10 mouse cellular contexts compared by ENCODE assay signal in the genomic region with DNA sequence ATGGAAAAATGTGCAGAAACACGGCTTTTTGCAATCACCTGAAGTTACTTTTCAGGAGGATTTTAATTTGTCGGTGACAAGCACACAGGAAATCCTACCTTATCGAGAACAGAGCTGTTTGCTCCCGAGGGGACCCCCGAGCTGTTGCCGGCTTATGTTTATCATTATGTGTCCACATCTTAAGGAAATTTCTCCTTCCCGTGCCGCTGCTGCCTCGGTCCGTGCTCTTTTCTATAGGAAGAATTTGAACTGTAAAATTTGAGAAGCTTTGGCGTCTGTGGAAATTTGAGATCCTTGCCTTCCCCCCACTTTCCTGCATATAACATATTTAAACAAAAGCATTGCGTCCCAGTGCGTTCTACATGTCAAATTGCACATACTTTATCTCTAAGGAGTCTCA.
DNase-seq lines count a peak whose midpoint lies in the region; ATAC-seq and TF ChIP-seq lines count a peak whose summit lies in the region.
"Had no signal": no experiment of that assay in that cellular context is flagged by ENCODE, and none has a peak within 500 bp of the region (broad histone marks: within the 10 kb centered on the region; RNA-seq: fewer than 3 reads in every experiment).

No protein-coding gene starts in this region.

- TF ChIP-seq EP300 in liver, embryonic 14.5 days (IDR thresholded peaks at IDR 0.05; ENCODE audit: low read depth) = no peak

- no peak for ATAC-seq in kidney, embryonic 16.5 days (ENCODE audit: low FRiP score, low TSS enrichment)
- ATAC-seq in embryonic facial prominence, embryonic 12.5 days (ENCODE audit: insufficient number of reproducible peaks, insufficient read depth, low FRiP score, low TSS enrichment) = no peak
- no peak for ATAC-seq in hindbrain, embryonic 12.5 days (ENCODE audit: low FRiP score)
- ATAC-seq in liver, embryonic 14.5 days (ENCODE audit: insufficient read depth) = no peak

- H3K4me2 ChIP-seq in kidney, embryonic 16.5 days (replicated peaks; ENCODE audit: low read depth, low read length) = peak overlapping the region; percentile 48
- H3K4me2 ChIP-seq in embryonic facial prominence, embryonic 12.5 days (replicated peaks) = peak overlapping the region; percentile 54
- peak overlapping the region; percentile 35 for H3K4me2 ChIP-seq in hindbrain, embryonic 12.5 days (replicated peaks)
- H3K4me2 ChIP-seq in liver, embryonic 14.5 days (ENCODE audit: low read depth) = peak overlapping the region; percentile 43

- H3K4me3 ChIP-seq in kidney, embryonic 16.5 days (ENCODE audit: low read length) = peak overlapping the region; percentile 26
- peak overlapping the region; percentile 27 for H3K4me3 ChIP-seq in embryonic facial prominence, embryonic 12.5 days
- H3K4me3 ChIP-seq in hindbrain, embryonic 12.5 days = peak overlapping the region; percentile 5; the same call in 1 of the 2 replicates
- 0 out of 4 replicates have a peak overlapping the region, but pooled peaks of 1 of the 2 experiments have one; percentile 32 for H3K4me3 ChIP-seq in liver, embryonic 14.5 days (ENCODE audit: insufficient read depth in 1 of 2, low read depth in 2 of 2, low read length in 2 of 2)
- H3K4me3 ChIP-seq: midbrain, embryonic 10.5 days had no signal

- peaks cover 15% of the 10 kb centered on the region for H3K4me1 ChIP-seq in kidney, embryonic 16.5 days (ENCODE audit: insufficient read depth, low read length)
- peaks cover 21% of the 10 kb centered on the region for H3K4me1 ChIP-seq in embryonic facial prominence, embryonic 12.5 days
- peaks cover 28% of the 10 kb centered on the region for H3K4me1 ChIP-seq in hindbrain, embryonic 12.5 days
- peaks cover 17 to 19% of the 10 kb centered on the region in 2 experiments for H3K4me1 ChIP-seq in liver, embryonic 14.5 days (replicated peaks; ENCODE audit: control insufficient read depth in 2 of 2, insufficient read depth in 2 of 2, low read length in 1 of 2)

- H3K27ac ChIP-seq in kidney, embryonic 16.5 days (ENCODE audit: low read length) = no peak overlapping the region
- no peak overlapping the region for H3K27ac ChIP-seq in embryonic facial prominence, embryonic 12.5 days
- no peak overlapping the region for H3K27ac ChIP-seq in hindbrain, embryonic 12.5 days
- H3K27ac ChIP-seq in liver, embryonic 14.5 days = no peak overlapping the region
- H3K27ac ChIP-seq: midbrain, embryonic 10.5 days had no signal

- H3K36me3 ChIP-seq in kidney, embryonic 16.5 days (ENCODE audit: insufficient read depth, low read length) = no peaks in the 10 kb centered on the region
- H3K36me3 ChIP-seq in embryonic facial prominence, embryonic 12.5 days = no peaks in the 10 kb centered on the region
- H3K36me3 ChIP-seq in hindbrain, embryonic 12.5 days = no peaks in the 10 kb centered on the region
- H3K36me3 ChIP-seq in liver, embryonic 14.5 days (replicated peaks; ENCODE audit: control insufficient read depth, insufficient read depth, low read depth) = no peaks in the 10 kb centered on the region
- H3K36me3 ChIP-seq: midbrain, embryonic 10.5 days had no signal

- intact Hi-C loops in left cerebral cortex, postnatal 14 days (cut with DNase I) = loop anchor here (5.0 kb wide), 1 partner anchor 83 kb away; no protein-coding TSS in a partner anchor

- whole genome bisulfite sequencing in kidney, embryonic 16.5 days = 32% methylated on average over 13 of the region's 13 CpGs
- WGBS in embryonic facial prominence, embryonic 12.5 days = 15% methylated on average over 13 of the region's 13 CpGs
- 72% methylated on average over 13 of the region's 13 CpGs for WGBS in hindbrain, embryonic 12.5 days
- 62% methylated on average over 13 of the region's 13 CpGs for WGBS in liver, embryonic 14.5 days (ENCODE audit: insufficient replicate concordance)

- DNase-seq in kidney, postnatal 36 days = no peak
- no peak for DNase-seq in liver, embryonic 14.5 days (ENCODE audit: low read depth in 3 of 3, low spot score in 3 of 3)
- DNase-seq in left cerebral cortex, postnatal 14 days (ENCODE audit: low spot score in 2 of 2) = no peak
- no peak for DNase-seq in layer of hippocampus, adult 11-12 months (ENCODE audit: low spot score)
- DNase-seq: adrenal gland, postnatal 10 days; cerebellum, postnatal 10 days had no signal

- TF ChIP-seq CTCF in liver, embryonic 14.5 days (IDR thresholded peaks at IDR 0.05; ENCODE audit: low read depth) = no peak

- H3K9me3 ChIP-seq in kidney, embryonic 16.5 days (ENCODE audit: low read length) = no peaks in the 10 kb centered on the region
- H3K9me3 ChIP-seq in embryonic facial prominence, embryonic 12.5 days = no peaks in the 10 kb centered on the region
- no peaks in the 10 kb centered on the region for H3K9me3 ChIP-seq in hindbrain, embryonic 12.5 days (replicated peaks)
- no peaks in the 10 kb centered on the region for H3K9me3 ChIP-seq in liver, embryonic 14.5 days (ENCODE audit: control insufficient read depth, low read length)
- H3K9me3 ChIP-seq: midbrain, embryonic 10.5 days had no signal

- H3K9ac ChIP-seq in kidney, embryonic 16.5 days (replicated peaks; ENCODE audit: low read length) = no peak overlapping the region
- peak overlapping the region; percentile 7; the same call in 1 of the 2 replicates for H3K9ac ChIP-seq in embryonic facial prominence, embryonic 12.5 days
- H3K9ac ChIP-seq in hindbrain, embryonic 12.5 days = no peak overlapping the region
- H3K9ac ChIP-seq in liver, embryonic 14.5 days (replicated peaks) = no peak overlapping the region

- peaks cover 3% of the 10 kb centered on the region; the same call in 1 of the 2 replicates for H3K27me3 ChIP-seq in kidney, embryonic 16.5 days (ENCODE audit: insufficient read depth, low read length)
- H3K27me3 ChIP-seq in embryonic facial prominence, embryonic 12.5 days = no peaks in the 10 kb centered on the region
- H3K27me3 ChIP-seq in hindbrain, embryonic 12.5 days = no peaks in the 10 kb centered on the region
- no peaks in the 10 kb centered on the region for H3K27me3 ChIP-seq in liver, embryonic 14.5 days (ENCODE audit: control insufficient read depth, insufficient read depth, low read length)
